Mouse (Mus musculus): ENCODE data around the gene Shisa3.

GRCm38 (mm10) chr5:67558644-67559043 is 49.0 kb upstream of the Shisa3 start:
- TF ChIP-seq POLR2A (IDR thresholded peaks at IDR 0.05; ENCODE audit: insufficient read depth, low read depth, low read length) (no peak), CTCF (IDR thresholded peaks at IDR 0.05; ENCODE audit: insufficient read depth, low read depth, low read length) (no peak)

All from olfactory bulb, adult 2 months (tissue).